Mouse (Mus musculus): ENCODE measurements around the gene Fam13a. TPM values are rescaled to one million over a fixed set of nuclear protein-coding genes. Genes with fewer than 3 reads are reported as not detected.

The Fam13a gene
- polyA plus RNA-seq, 2 experiments = 2.7 to 5.7 TPM

DNA sequence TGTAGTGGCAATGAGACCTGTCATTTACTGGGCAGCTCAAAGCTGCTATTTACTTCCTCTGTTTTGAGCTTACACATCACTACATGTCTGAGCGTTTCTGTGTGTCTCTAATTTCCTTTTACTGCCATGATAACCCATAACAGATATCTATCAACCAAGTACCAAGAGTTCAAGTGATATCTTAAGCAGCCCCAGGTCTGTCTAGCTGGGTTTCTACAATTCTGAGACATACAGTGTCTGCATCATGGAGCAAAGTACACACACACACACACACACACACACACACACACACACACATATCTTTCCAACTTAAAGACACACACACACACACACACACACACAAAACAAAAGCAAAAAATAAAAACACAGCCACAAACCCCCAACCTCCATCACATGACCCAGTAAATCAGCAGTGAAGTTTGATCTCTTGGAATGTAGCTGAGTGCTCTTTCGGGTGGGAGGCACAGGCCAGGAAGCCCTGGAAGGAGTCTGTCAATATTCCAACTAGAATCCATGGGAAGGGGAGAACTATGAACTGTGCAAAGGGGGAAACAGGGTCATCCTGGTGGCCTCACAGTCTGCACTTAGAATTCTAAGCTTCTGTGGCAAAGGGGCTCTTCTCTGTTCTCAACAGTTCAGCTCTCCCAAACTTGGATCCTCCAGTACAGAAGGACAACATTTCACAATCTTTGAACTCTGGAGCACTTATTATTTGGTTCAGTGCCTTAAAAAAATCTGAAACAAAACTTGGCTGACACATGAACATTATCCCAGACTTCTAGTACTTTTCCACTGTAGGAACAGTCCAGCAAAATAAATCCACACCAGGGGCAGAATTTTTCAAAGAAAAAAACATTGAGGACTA, 73.0 kb downstream of the Fam13a start:
- Histone ChIP-seq H3K4me2 (replicated peaks; ENCODE audit: low read depth, low read length, severe bottlenecking) (no peak overlapping the region), H3K4me3 (replicated peaks; ENCODE audit: low read length) (no peak overlapping the region), H3K36me3 (ENCODE audit: control insufficient read depth, insufficient read depth, low read length) (no peaks in the 10 kb centered on the region), H3K9ac (ENCODE audit: low read depth, low read length, severe bottlenecking) (no peak overlapping the region), H3K27ac (replicated peaks; ENCODE audit: low read depth, low read length) (no peak overlapping the region), H3K27me3 (ENCODE audit: control insufficient read depth, insufficient read depth, low read length) (no peaks in the 10 kb centered on the region), H3K9me3 (ENCODE audit: control insufficient read depth, low read length) (no peaks in the 10 kb centered on the region), H3K4me1 (ENCODE audit: control insufficient read depth, insufficient read depth, low read length) (no peaks in the 10 kb centered on the region)
- no peak for ATAC-seq (ENCODE audit: low FRiP score, low read depth)
- WGBS = 39% methylated on average over 2 of the region's 2 CpGs
- no peak for TF ChIP-seq POLR2A (IDR thresholded peaks at IDR 0.05; ENCODE audit: borderline replicate concordance, extremely low read depth, insufficient read depth, insufficient read length)
- DNase-seq (ENCODE audit: low spot score) = no peak

DNA sequence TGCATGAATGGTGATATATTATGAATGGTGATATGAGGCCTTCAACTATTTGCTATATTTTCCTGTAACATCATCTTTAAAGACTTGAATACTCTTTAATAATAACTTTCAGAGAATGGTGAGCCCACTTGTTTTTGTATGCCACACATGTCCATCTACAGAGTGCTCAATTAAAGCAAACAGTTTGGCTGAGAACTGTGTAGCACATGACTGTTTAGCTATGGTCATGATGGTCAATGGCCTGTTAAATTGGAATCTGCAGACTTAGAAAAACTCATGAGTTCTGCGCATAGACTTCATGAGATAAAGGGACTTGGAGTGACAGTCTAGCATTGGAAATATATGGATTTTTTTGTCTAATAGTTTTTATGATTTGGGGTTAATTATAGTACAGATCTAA, 73.9 kb downstream of the Fam13a start:
- Histone ChIP-seq H3K4me1 (ENCODE audit: control insufficient read depth, insufficient read depth, low read length) (no peaks in the 10 kb centered on the region), H3K27ac (replicated peaks; ENCODE audit: low read depth, low read length) (no peak overlapping the region), H3K9ac (ENCODE audit: low read depth, low read length, severe bottlenecking) (no peak overlapping the region), H3K4me3 (replicated peaks; ENCODE audit: low read length) (no peak overlapping the region), H3K27me3 (ENCODE audit: control insufficient read depth, insufficient read depth, low read length) (no peaks in the 10 kb centered on the region), H3K9me3 (ENCODE audit: control insufficient read depth, low read length) (no peaks in the 10 kb centered on the region), H3K4me2 (replicated peaks; ENCODE audit: low read depth, low read length, severe bottlenecking) (no peak overlapping the region), H3K36me3 (ENCODE audit: control insufficient read depth, insufficient read depth, low read length) (no peaks in the 10 kb centered on the region)
- 92% methylated on average over 1 of the region's 1 CpGs for WGBS
- TF ChIP-seq POLR2A (IDR thresholded peaks at IDR 0.05; ENCODE audit: borderline replicate concordance, extremely low read depth, insufficient read depth, insufficient read length) = no peak
- ATAC-seq (ENCODE audit: low FRiP score, low read depth) (no peak), DNase-seq (ENCODE audit: low spot score) (no peak)

DNA sequence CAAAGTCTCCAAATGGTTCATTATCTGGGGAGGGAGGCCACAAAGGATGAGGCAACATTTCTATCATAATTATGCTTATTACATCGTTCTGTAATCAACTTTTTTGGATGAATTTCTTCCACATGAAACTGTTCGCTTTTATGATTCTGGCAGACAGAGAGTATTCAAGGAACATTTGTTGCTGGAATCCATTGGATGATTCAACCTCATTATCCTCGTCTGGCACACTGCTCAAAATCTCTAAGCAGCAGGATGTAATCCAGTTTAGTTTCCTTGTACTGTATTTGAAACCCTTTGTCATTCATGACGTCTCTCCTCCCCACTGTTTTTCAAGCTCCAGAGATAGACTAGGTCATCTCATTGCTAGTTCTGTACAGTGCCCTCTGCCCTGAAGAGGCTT, 77.5 kb downstream of the Fam13a start:
- Histone ChIP-seq H3K4me2 (replicated peaks; ENCODE audit: low read depth, low read length, severe bottlenecking) (no peak overlapping the region), H3K4me3 (replicated peaks; ENCODE audit: low read length) (no peak overlapping the region), H3K27me3 (ENCODE audit: control insufficient read depth, insufficient read depth, low read length) (no peaks in the 10 kb centered on the region), H3K36me3 (ENCODE audit: control insufficient read depth, insufficient read depth, low read length) (no peaks in the 10 kb centered on the region), H3K9me3 (ENCODE audit: control insufficient read depth, low read length) (no peaks in the 10 kb centered on the region), H3K9ac (ENCODE audit: low read depth, low read length, severe bottlenecking) (no peak overlapping the region), H3K4me1 (ENCODE audit: control insufficient read depth, insufficient read depth, low read length) (no peaks in the 10 kb centered on the region), H3K27ac (replicated peaks; ENCODE audit: low read depth, low read length) (no peak overlapping the region)
- no peak for TF ChIP-seq POLR2A (IDR thresholded peaks at IDR 0.05; ENCODE audit: borderline replicate concordance, extremely low read depth, insufficient read depth, insufficient read length)
- DNase-seq (ENCODE audit: low spot score) (no peak), ATAC-seq (ENCODE audit: low FRiP score, low read depth) (no peak)
- WGBS = 80% methylated on average over 4 of the region's 4 CpGs

DNA sequence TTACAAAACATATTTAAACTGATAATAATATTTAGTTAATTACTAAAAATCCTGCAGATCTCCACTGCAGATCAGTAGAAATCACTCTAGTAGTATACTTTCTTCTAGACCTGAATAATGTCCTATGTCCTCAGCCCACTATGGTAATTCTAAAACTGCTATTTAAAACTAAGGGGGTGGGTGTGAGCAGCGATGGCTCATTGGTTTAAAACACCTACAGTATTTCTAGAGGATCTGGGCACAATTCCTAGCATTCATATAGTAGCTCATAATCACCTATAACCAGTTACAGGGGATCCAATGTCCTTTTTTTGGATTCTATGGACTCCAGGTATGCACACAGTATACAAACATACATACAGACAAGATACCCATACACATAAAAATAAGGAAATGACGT, 78.1 kb downstream of the Fam13a start:
- ATAC-seq (ENCODE audit: low FRiP score, low read depth) (no peak), DNase-seq (ENCODE audit: low spot score) (no peak)
- Histone ChIP-seq H3K36me3 (ENCODE audit: control insufficient read depth, insufficient read depth, low read length) (no peaks in the 10 kb centered on the region), H3K4me3 (replicated peaks; ENCODE audit: low read length) (no peak overlapping the region), H3K27me3 (ENCODE audit: control insufficient read depth, insufficient read depth, low read length) (no peaks in the 10 kb centered on the region), H3K9me3 (ENCODE audit: control insufficient read depth, low read length) (no peaks in the 10 kb centered on the region), H3K27ac (replicated peaks; ENCODE audit: low read depth, low read length) (no peak overlapping the region), H3K4me1 (ENCODE audit: control insufficient read depth, insufficient read depth, low read length) (no peaks in the 10 kb centered on the region), H3K4me2 (replicated peaks; ENCODE audit: low read depth, low read length, severe bottlenecking) (no peak overlapping the region), H3K9ac (ENCODE audit: low read depth, low read length, severe bottlenecking) (no peak overlapping the region)
- whole genome bisulfite sequencing = 59% methylated on average over 2 of the region's 2 CpGs
- TF ChIP-seq POLR2A (IDR thresholded peaks at IDR 0.05; ENCODE audit: borderline replicate concordance, extremely low read depth, insufficient read depth, insufficient read length) = no peak

DNA sequence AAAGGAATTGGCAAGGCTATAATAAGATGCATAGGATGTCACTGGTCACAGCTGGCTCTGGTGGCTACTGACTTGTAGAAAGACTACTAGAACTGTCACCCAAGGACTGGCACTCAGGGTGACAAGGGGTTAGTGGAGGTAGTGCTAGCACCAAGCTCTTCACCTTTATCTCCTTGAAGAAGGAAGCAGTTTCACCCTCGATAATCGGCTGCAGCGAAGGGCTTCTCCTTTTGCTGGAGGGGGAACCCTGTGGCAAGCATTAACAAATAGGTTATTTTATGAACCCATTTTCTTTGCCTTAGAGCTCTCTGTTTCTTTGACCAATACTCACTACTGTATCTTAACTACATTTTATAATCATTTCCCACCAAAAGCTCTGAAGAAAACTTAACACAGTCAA, 80.4 kb downstream of the Fam13a start:
- Histone ChIP-seq H3K4me1 (ENCODE audit: control insufficient read depth, insufficient read depth, low read length) (no peaks in the 10 kb centered on the region), H3K36me3 (ENCODE audit: control insufficient read depth, insufficient read depth, low read length) (no peaks in the 10 kb centered on the region), H3K4me3 (replicated peaks; ENCODE audit: low read length) (no peak overlapping the region), H3K27me3 (ENCODE audit: control insufficient read depth, insufficient read depth, low read length) (no peaks in the 10 kb centered on the region), H3K4me2 (replicated peaks; ENCODE audit: low read depth, low read length, severe bottlenecking) (no peak overlapping the region), H3K27ac (replicated peaks; ENCODE audit: low read depth, low read length) (no peak overlapping the region), H3K9ac (ENCODE audit: low read depth, low read length, severe bottlenecking) (no peak overlapping the region), H3K9me3 (ENCODE audit: control insufficient read depth, low read length) (no peaks in the 10 kb centered on the region)
- WGBS = 90% methylated on average over 3 of the region's 3 CpGs
- ATAC-seq (ENCODE audit: low FRiP score, low read depth) (no peak), DNase-seq (ENCODE audit: low spot score) (no peak)
- no peak for TF ChIP-seq POLR2A (IDR thresholded peaks at IDR 0.05; ENCODE audit: borderline replicate concordance, extremely low read depth, insufficient read depth, insufficient read length)
